Mouse (Mus musculus): ENCODE data around the gene Ackr2. TPM values are rescaled to one million over a fixed set of nuclear protein-coding genes. Genes with fewer than 3 reads are reported as not detected.

Ackr2 gene
- polyA plus RNA-seq, 1 experiment from 2014 or later, result 0.45 TPM

DNA sequence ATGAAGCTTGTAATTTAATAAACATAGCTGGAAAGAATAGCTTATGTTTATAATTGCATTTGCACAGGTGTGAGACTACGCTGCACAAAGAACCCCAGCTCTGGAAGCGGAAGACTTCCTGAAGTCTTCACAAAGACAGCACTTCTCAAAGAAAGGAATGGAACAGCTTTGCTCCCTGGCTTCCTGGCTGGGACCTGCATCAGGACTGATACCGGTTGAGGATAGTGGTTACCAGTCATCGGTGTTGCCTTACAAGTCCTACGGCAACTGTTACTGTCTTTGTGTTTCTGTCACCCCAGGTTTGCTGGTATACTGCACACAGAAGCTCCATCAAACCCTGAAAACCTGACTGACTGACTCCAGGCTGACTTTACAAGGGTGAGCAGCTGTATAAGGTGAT is 28.7 kb upstream of the Ackr2 start:
- no peak for ATAC-seq (ENCODE audit: insufficient read depth, low FRiP score, low read depth)
- 77% methylated on average over 5 of the region's 5 CpGs for WGBS
- Histone ChIP-seq H3K9me3 (no peaks in the 10 kb centered on the region), H3K27me3 (replicated peaks) (no peaks in the 10 kb centered on the region), H3K4me3 (replicated peaks) (no peak overlapping the region), H3K36me3 (no peaks in the 10 kb centered on the region), H3K27ac (peak overlapping the region; percentile 6; the same call in 1 of the 2 replicates), H3K4me1 (peaks cover 16% of the 10 kb centered on the region; the same call in 1 of the 2 replicates), H3K9ac (no peak overlapping the region), H3K4me2 (no peak overlapping the region)

DNA sequence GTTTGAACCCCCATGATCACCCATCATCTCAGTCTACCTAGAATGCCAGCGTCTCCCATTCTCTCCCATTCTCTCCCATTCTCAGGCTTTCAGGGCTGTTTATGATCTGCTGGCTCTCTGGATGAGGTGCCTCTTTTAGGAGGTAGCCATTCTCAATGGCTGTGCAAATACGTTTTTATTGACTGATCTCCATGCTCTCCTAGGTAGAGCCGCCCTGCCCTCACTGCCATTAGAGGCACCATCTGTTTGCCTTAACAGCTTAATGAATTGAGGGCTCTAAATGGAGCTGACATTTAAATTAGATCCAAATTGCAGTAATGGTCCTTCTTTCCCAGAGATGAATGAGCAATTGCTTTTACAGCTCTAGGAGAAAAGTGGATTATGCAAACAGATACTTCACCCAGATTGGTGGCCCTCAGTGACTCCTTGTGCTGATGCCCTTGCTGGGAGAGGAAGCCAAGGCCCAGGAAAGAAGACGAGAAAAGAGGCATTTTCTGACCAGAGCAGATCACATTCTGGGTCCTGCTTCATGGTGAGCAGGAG is 28.1 kb upstream of the Ackr2 start:
- 53% methylated on average over 4 of the region's 4 CpGs for WGBS
- no peak for ATAC-seq (ENCODE audit: insufficient read depth, low FRiP score, low read depth)
- Histone ChIP-seq H3K9ac (no peak overlapping the region), H3K4me3 (replicated peaks) (no peak overlapping the region), H3K36me3 (no peaks in the 10 kb centered on the region), H3K4me1 (peaks cover 16% of the 10 kb centered on the region; the same call in 1 of the 2 replicates), H3K4me2 (no peak overlapping the region), H3K27me3 (replicated peaks) (no peaks in the 10 kb centered on the region), H3K9me3 (no peaks in the 10 kb centered on the region), H3K27ac (no peak overlapping the region)

DNA sequence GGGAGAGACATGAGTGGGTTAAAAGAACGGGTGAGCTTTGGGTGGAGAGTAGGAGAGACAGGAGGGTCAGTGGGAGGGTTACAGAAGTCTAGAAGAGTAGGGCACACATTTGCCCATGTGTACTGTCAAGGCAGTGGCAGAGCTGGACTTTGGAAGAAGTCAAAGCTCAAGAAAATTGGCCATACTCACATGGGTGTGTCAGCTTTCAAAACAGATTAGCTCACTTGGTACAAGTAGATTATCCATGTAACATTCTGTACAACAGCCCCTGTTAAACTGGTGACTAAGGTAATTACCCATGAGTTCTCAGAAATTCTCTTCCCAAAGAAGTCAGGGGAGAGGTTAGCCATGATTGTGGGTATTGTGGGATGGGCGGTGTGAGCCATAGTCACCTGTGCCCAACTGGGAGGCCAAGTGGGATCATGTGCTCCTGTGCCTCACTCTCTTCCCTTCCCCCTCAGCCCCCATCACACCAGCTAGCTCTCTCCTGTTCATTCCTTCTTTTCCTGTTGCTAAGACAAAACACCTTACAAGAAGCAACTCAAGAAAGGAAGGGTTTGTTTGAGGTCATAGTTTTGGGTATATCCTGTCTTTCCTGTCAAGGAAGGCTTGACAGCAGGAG is 26.0 kb upstream of the Ackr2 start:
- Histone ChIP-seq H3K36me3 (no peaks in the 10 kb centered on the region), H3K4me2 (no peak overlapping the region), H3K4me3 (replicated peaks) (no peak overlapping the region), H3K4me1 (0 out of 2 replicates have a peak, but pooled peaks cover 11% of the 10 kb centered on the region), H3K27me3 (replicated peaks) (no peaks in the 10 kb centered on the region), H3K27ac (no peak overlapping the region), H3K9me3 (no peaks in the 10 kb centered on the region), H3K9ac (no peak overlapping the region)
- no peak for ATAC-seq (ENCODE audit: insufficient read depth, low FRiP score, low read depth)
- WGBS, result 74% methylated on average over 2 of the region's 2 CpGs

DNA sequence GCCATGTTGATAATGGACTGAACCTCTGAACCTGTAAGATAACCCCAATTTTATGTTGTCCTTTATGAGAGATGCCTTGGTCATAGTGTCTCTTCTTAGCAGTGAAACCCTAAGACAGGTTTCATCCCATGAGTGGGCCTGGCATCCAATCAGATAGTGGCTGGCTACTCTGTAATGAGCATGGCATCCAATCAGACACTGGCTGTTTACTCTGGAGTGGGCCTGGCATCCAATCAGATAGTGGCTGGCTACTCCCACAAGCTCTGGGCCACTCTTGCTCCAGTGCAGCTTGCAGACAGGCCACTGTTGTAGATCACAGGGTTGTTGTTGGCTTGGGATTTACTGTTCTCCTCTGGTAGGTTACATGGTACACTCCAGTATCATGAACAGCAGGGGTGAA is 24.6 kb upstream of the Ackr2 start:
- H3K36me3 ChIP-seq, result no peaks in the 10 kb centered on the region
- no peak overlapping the region for H3K4me2 ChIP-seq
- H3K9me3 ChIP-seq, result no peaks in the 10 kb centered on the region
- H3K9ac ChIP-seq, result no peak overlapping the region
- no peaks in the 10 kb centered on the region for H3K27me3 ChIP-seq (replicated peaks)
- no peak overlapping the region for H3K27ac ChIP-seq
- H3K4me1 ChIP-seq, result 0 out of 2 replicates have a peak, but pooled peaks cover 10% of the 10 kb centered on the region
- ATAC-seq (ENCODE audit: insufficient read depth, low FRiP score, low read depth), result no peak
- no peak overlapping the region for H3K4me3 ChIP-seq (replicated peaks)

DNA sequence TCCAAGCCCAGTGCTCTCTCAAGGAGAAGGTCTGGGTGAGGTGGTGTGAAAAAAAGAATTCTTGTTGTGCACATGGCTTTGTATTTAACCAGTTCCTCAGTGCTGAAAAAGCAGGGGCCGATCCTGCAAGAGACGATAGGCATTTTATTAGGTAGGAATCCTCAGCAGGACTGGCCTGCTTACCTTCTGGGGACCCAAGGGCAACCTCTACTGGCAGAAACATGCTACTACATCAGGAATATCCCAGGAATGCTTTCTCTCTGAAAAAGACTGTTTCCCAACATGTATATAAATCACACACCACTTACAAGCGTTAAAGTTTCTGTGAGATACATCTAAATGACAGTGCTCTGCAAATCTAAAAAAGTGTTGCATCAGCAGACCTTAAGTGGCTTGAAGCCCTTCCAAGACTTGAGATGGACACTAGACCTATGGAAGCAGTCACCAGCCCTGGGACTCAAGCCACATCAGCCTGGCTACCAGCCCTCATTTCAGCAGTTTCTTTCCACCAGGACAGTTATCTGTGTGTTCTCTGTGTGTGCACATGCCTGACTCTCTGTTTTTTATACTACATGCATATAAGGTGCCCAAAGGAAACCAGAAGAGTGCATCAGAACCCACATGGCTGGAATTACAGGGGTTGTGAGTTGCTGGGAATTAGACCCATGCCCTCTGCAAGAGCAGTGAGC is 21.0 kb upstream of the Ackr2 start:
- 6% methylated on average over 3 of the region's 3 CpGs for WGBS
- no peaks in the 10 kb centered on the region for H3K36me3 ChIP-seq
- H3K27ac ChIP-seq, result no peak overlapping the region
- no peak overlapping the region for H3K4me2 ChIP-seq
- ATAC-seq (ENCODE audit: insufficient read depth, low FRiP score, low read depth), result no peak
- H3K4me3 ChIP-seq (replicated peaks), result no peak overlapping the region
- H3K9me3 ChIP-seq, result no peaks in the 10 kb centered on the region
- H3K4me1 ChIP-seq, result no peaks in the 10 kb centered on the region
- no peak overlapping the region for H3K9ac ChIP-seq
- no peaks in the 10 kb centered on the region for H3K27me3 ChIP-seq (replicated peaks)

DNA sequence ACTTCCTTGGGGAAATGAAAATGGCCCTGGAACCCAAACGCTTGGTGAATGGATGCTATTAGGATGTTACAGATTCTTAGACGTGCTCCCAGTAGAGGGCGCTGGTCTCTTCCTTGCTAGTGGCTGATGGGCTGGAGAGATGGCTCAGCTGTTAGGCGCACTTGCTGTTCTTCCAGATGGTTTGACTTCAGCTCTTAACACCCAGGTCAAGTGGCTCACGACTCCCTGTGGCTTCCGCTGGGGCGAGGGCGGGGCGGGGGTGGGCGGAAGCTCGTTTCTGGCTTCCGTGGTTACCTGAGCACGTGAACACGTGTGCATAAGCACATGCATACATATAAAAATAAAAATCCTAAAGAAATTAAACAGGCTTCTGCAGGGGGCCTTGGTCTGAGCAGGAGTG is 17.3 kb upstream of the Ackr2 start:
- Histone ChIP-seq H3K36me3 (no peaks in the 10 kb centered on the region), H3K4me2 (peak overlapping the region; percentile 20; the same call in 1 of the 2 replicates), H3K9me3 (no peaks in the 10 kb centered on the region), H3K4me3 (replicated peaks) (no peak overlapping the region), H3K9ac (no peak overlapping the region), H3K27me3 (replicated peaks) (no peaks in the 10 kb centered on the region), H3K27ac (no peak overlapping the region), H3K4me1 (no peaks in the 10 kb centered on the region)
- 19% methylated on average over 14 of the region's 14 CpGs for WGBS
- no peak for ATAC-seq (ENCODE audit: insufficient read depth, low FRiP score, low read depth)

DNA sequence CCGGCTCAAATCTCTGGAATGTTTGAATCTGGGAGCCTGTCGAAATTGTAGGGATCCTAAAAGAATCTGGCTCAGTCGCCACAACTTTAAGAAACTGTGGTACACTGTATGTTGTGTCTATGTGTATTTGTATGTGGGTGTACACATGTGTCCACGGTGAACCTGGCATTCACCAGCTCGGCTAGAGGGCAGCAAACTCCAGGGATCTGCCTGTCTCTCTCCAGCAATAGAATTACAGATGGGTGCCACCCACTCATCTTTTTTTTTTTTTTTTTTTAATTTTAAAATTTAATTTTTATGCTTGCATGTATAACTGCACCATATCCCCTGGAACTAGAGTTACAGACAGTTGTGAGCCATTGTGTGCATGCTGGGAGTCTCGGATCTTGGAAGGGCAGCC is 16.9 kb upstream of the Ackr2 start:
- no peaks in the 10 kb centered on the region for H3K27me3 ChIP-seq (replicated peaks)
- no peak overlapping the region for H3K4me2 ChIP-seq
- no peak overlapping the region for H3K9ac ChIP-seq
- ATAC-seq (ENCODE audit: insufficient read depth, low FRiP score, low read depth), result no peak
- 64% methylated on average over 6 of the region's 6 CpGs for WGBS
- H3K36me3 ChIP-seq, result no peaks in the 10 kb centered on the region
- no peak overlapping the region for H3K27ac ChIP-seq
- no peaks in the 10 kb centered on the region for H3K4me1 ChIP-seq
- no peak overlapping the region for H3K4me3 ChIP-seq (replicated peaks)
- H3K9me3 ChIP-seq, result no peaks in the 10 kb centered on the region

DNA sequence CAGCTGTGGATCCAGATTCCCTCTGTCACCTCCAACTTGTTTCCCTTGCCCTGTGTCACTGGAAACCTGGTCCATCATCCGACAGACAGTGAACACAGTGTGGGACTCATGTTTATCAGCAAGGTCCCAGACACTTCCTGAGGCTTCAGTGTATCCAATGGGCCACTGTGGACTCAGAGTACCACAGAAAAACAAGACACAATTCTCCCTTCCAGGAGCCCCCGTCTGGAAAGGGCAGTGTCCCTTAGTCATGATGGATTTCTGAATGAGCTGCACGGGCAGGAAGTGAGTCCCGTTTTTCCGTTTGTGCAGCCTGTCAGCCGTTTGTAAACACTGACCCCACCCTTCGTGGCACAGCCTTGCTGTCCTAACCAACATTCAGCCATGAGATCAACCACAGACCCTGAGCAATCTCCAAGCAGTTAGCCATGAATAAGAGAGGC is 16.1 kb upstream of the Ackr2 start:
- no peak for ATAC-seq (ENCODE audit: insufficient read depth, low FRiP score, low read depth)
- Histone ChIP-seq H3K4me1 (no peaks in the 10 kb centered on the region), H3K4me2 (no peak overlapping the region), H3K4me3 (replicated peaks) (no peak overlapping the region), H3K36me3 (no peaks in the 10 kb centered on the region), H3K27ac (no peak overlapping the region), H3K27me3 (replicated peaks) (no peaks in the 10 kb centered on the region), H3K9ac (no peak overlapping the region), H3K9me3 (no peaks in the 10 kb centered on the region)
- 25% methylated on average over 7 of the region's 7 CpGs for WGBS

DNA sequence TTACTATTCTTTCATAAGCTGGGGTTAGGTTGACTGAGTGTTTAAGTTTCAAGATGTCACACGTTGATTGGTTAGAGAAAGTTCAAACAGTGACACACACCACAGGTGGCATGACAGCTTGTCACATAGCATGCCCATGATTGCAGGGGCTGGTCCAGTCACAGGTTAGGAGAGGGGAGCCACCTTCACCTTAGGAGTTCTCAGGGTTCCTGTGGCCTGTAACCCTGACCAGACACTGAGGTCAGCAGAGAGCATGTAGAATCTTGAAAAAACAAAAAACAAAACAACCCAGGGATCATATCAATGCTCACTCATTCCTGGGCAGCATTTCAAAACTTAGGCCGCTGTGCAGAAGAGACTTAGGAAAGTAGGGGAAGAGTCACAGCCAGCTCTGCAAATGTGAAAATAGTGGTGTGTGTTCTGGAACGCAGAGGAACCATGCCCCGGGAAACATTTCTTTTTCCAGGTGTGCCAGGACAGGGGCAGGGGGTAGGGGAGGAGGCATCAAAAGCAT is 8.2 kb upstream of the Ackr2 start:
- Histone ChIP-seq H3K36me3 (no peaks in the 10 kb centered on the region), H3K9ac (no peak overlapping the region), H3K9me3 (no peaks in the 10 kb centered on the region), H3K27ac (no peak overlapping the region), H3K4me2 (0 out of 2 replicates have a peak overlapping the region, but pooled peaks have one; percentile 36), H3K4me3 (replicated peaks) (no peak overlapping the region), H3K27me3 (replicated peaks) (no peaks in the 10 kb centered on the region), H3K4me1 (peaks cover 9% of the 10 kb centered on the region; the same call in 1 of the 2 replicates)
- WGBS, result 37% methylated on average over 4 of the region's 4 CpGs
- no peak for ATAC-seq (ENCODE audit: insufficient read depth, low FRiP score, low read depth)

DNA sequence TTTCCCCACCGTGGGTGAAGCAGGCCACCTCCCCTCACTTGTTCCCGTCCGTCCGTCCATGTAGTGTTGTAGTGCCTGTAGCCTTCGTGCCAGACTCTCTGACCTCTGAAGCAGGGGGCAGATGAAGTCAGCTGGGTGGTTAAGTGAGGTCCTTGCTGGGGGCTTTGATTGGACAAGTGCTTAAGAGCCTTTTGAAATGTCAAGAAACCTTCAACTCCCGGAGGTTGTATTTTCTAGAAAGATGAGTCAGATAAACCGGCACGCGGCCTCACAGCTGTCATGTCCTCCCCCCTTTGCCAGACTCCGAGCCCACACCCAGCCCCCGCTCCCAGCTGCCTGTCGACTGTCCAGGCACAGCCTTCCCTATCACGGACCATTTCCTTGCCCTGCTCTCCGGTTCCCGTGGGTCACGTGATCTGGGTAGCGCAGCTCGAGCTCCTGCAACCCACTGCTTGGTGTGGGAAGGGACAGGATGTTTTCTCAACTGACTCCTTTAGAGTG is 7.7 kb upstream of the Ackr2 start:
- Histone ChIP-seq H3K27me3 (replicated peaks) (no peaks in the 10 kb centered on the region), H3K9me3 (no peaks in the 10 kb centered on the region), H3K4me3 (replicated peaks) (no peak overlapping the region), H3K9ac (no peak overlapping the region), H3K36me3 (no peaks in the 10 kb centered on the region), H3K4me1 (peaks cover 9% of the 10 kb centered on the region; the same call in 1 of the 2 replicates), H3K4me2 (peak overlapping the region; percentile 36), H3K27ac (no peak overlapping the region)
- 19% methylated on average over 18 of the region's 18 CpGs for WGBS
- no peak for ATAC-seq (ENCODE audit: insufficient read depth, low FRiP score, low read depth)

DNA sequence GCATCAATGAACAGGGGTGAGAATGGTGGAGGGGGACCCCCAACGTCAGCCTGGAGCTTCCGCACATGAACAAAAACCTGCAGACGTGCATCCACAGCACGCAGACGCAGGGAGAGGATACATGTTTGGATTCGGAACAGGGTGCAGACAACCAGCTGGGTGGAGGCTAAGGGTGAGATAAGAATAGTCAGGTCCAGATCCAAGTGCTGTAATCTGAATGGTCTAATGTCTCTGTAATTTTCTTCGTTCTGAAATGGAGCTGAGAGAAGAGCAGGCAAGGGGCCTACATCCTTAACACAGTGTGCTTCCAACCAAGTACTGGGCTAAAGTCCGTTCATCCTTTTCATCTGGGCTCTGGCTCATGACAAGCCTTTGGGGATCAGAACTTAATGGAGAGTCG is 6.9 kb upstream of the Ackr2 start:
- H3K27ac ChIP-seq, result no peak overlapping the region
- no peak for ATAC-seq (ENCODE audit: insufficient read depth, low FRiP score, low read depth)

More for the DNA sequence above, 6.9 kb upstream of the Ackr2 start:
- Histone ChIP-seq H3K9me3 (no peaks in the 10 kb centered on the region), H3K9ac (no peak overlapping the region), H3K27me3 (replicated peaks) (no peaks in the 10 kb centered on the region), H3K4me2 (no peak overlapping the region), H3K4me1 (peaks cover 9% of the 10 kb centered on the region; the same call in 1 of the 2 replicates), H3K36me3 (no peaks in the 10 kb centered on the region), H3K4me3 (replicated peaks) (no peak overlapping the region)
- WGBS, result 84% methylated on average over 9 of the region's 9 CpGs

Data from stomach, embryonic 15.5 days (tissue).